Mouse (Mus musculus): ENCODE data around the gene Insm1.

The Insm1 gene

GRCm38 (mm10) chr2:146266539-146266938, 44.8 kb downstream of the Insm1 start:
- DNase-seq = no peak
